Mouse (Mus musculus): ENCODE data around the gene Ugt1a9. TPM values are rescaled to one million over a fixed set of nuclear protein-coding genes. Genes with fewer than 3 reads are reported as not detected.
"Not testable (repeated sequence)": the region's sequence is repeated elsewhere in the genome, so short reads cannot be mapped to it uniquely, and the experiment has no call there.

Gene Ugt1a9
- polyA plus RNA-seq, 1 experiment from 2014 or later = not detected

DNA sequence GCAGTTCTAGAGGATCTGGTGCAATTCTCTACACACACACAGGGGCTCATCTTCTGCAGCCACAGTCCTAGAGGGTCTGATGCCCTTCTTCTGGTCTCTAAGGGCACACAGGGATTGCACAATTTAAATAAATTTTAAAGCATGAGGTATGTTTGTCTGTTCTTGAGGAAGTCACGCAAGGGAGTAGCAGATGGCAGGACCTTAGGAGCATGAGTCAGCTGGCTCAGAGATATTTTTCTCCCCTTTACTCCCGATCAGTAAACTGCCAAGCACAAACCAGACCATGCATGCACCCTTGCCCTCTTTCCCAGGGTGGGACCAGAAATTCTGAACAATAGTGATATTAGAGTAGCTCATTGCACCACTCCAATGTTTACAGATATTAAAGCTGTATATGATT, 87.8 kb downstream of the Ugt1a9 start:
- Histone ChIP-seq H3K9me3 (replicated peaks; ENCODE audit: control insufficient read depth, low read length) (no peaks in the 10 kb centered on the region), H3K4me3 (ENCODE audit: low read depth, low read length) (no peak overlapping the region), H3K4me2 (ENCODE audit: low read depth, low read length) (no peak overlapping the region), H3K4me1 (ENCODE audit: control insufficient read depth, insufficient read depth, low read length) (no peaks in the 10 kb centered on the region), H3K27ac (replicated peaks; ENCODE audit: low read depth, low read length) (no peak overlapping the region), H3K27me3 (ENCODE audit: control insufficient read depth, insufficient read depth, low read length) (no peaks in the 10 kb centered on the region), H3K9ac (replicated peaks; ENCODE audit: low read length) (no peak overlapping the region), H3K36me3 (replicated peaks; ENCODE audit: control insufficient read depth, insufficient read depth, low read depth, low read length) (no peaks in the 10 kb centered on the region)
- no peak for DNase-seq (ENCODE audit: low spot score)
- 86% methylated on average over 2 of the region's 2 CpGs for WGBS
- no peak for ATAC-seq (replicated peaks; ENCODE audit: insufficient number of reproducible peaks, low FRiP score, low TSS enrichment, low read depth)

DNA sequence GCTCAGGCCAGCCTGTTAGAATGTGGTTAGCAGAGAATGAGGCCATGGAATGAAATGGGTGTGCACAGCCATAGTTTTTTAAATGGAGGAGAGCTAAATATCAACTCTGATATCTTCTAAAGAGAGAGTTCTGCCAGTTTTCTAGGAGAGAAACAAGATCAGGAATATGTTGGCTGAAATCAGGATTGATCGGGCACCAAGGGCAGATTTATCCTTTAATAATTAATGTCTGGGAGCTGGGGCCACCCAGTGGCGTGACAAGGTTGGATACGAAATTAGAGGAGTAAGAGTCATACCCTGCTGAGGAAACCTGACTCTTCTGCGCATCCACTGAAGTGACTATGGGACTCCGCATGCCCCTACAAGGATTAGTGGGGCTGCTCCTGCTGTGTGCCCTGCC, 95.1 kb downstream of the Ugt1a9 start, which contains the start of gene Ugt1a5:
Ugt1a5 (plus strand) TSS at position 302 of the 400 bp plus-strand sequence.
- Histone ChIP-seq H3K27ac (replicated peaks; ENCODE audit: low read depth, low read length) (no peak within 1 kb of the TSS), H3K4me1 (ENCODE audit: control insufficient read depth, insufficient read depth, low read length) (no peaks in the 10 kb centered on the region), H3K27me3 (ENCODE audit: control insufficient read depth, insufficient read depth, low read length) (no peaks in the 10 kb centered on the region), H3K4me2 (ENCODE audit: low read depth, low read length) (no peak within 1 kb of the TSS), H3K9me3 (replicated peaks; ENCODE audit: control insufficient read depth, low read length) (no peaks in the 10 kb centered on the region), H3K4me3 (ENCODE audit: low read depth, low read length) (no peak within 1 kb of the TSS), H3K9ac (replicated peaks; ENCODE audit: low read length) (no peak within 1 kb of the TSS), H3K36me3 (replicated peaks; ENCODE audit: control insufficient read depth, insufficient read depth, low read depth, low read length) (no peaks in the 10 kb centered on the region)
- ATAC-seq (replicated peaks; ENCODE audit: insufficient number of reproducible peaks, low FRiP score, low TSS enrichment, low read depth) = no peak
- WGBS = 73% methylated on average over 5 of the region's 5 CpGs
- no peak for DNase-seq (ENCODE audit: low spot score)

DNA sequence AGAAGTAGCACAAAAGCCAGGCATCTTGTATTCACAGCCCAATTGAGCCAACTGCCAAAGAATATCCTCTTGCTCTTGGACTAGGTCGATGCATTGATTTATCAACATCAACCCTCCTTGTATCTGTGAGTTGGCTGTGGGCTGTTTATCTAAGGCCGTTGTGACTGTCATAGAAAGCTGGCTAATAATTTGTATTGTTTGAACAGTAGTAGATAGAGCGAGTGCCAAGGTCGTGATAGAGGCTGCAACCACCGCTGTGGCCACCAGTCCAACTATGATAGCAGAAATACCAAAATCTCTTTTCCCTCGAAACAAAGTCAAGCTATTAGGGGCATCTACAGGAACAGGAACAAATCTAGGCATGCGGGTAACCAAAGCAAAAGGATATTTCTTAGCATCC, 101.6 kb downstream of the Ugt1a9 start:
- H3K36me3 ChIP-seq (replicated peaks; ENCODE audit: control insufficient read depth, insufficient read depth, low read depth, low read length); H3K9me3 ChIP-seq (replicated peaks; ENCODE audit: control insufficient read depth, low read length); DNase-seq (ENCODE audit: low spot score); H3K4me3 ChIP-seq (ENCODE audit: low read depth, low read length); H3K27ac ChIP-seq (replicated peaks; ENCODE audit: low read depth, low read length); H3K9ac ChIP-seq (replicated peaks; ENCODE audit: low read length); H3K4me2 ChIP-seq (ENCODE audit: low read depth, low read length); H3K27me3 ChIP-seq (ENCODE audit: control insufficient read depth, insufficient read depth, low read length); ATAC-seq (replicated peaks; ENCODE audit: insufficient number of reproducible peaks, low FRiP score, low TSS enrichment, low read depth); H3K4me1 ChIP-seq (ENCODE audit: control insufficient read depth, insufficient read depth, low read length): not testable (repeated sequence)
- 89% methylated on average over 5 of the region's 7 CpGs for WGBS

DNA sequence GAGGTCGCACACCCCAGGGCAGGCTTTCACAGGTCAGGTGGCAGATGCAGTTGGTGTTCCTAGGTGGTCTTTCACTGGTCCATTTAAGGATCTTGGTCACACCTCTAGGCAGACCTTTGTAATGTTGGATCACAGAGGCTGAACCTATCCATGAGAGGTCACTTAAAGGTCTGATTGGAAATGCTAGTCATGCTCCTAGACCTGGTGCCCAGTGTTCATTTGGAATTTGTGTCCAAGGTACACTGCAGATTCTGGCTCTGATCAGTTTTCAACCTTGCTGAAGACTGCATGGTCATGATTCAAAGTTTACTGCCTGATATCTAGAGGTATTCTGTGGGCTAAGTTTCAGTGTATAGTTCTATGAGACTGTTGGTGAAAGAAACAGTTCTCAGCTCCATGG, 109.1 kb downstream of the Ugt1a9 start:
- Histone ChIP-seq H3K4me2 (ENCODE audit: low read depth, low read length) (no peak overlapping the region), H3K36me3 (replicated peaks; ENCODE audit: control insufficient read depth, insufficient read depth, low read depth, low read length) (no peaks in the 10 kb centered on the region), H3K4me1 (ENCODE audit: control insufficient read depth, insufficient read depth, low read length) (no peaks in the 10 kb centered on the region), H3K4me3 (ENCODE audit: low read depth, low read length) (no peak overlapping the region), H3K9me3 (replicated peaks; ENCODE audit: control insufficient read depth, low read length) (no peaks in the 10 kb centered on the region), H3K27me3 (ENCODE audit: control insufficient read depth, insufficient read depth, low read length) (no peaks in the 10 kb centered on the region), H3K9ac (replicated peaks; ENCODE audit: low read length) (no peak overlapping the region), H3K27ac (replicated peaks; ENCODE audit: low read depth, low read length) (no peak overlapping the region)
- DNase-seq (ENCODE audit: low spot score) = no peak
- ATAC-seq (replicated peaks; ENCODE audit: insufficient number of reproducible peaks, low FRiP score, low TSS enrichment, low read depth) = no peak
- WGBS = 69% methylated on average over 1 of the region's 1 CpGs

DNA sequence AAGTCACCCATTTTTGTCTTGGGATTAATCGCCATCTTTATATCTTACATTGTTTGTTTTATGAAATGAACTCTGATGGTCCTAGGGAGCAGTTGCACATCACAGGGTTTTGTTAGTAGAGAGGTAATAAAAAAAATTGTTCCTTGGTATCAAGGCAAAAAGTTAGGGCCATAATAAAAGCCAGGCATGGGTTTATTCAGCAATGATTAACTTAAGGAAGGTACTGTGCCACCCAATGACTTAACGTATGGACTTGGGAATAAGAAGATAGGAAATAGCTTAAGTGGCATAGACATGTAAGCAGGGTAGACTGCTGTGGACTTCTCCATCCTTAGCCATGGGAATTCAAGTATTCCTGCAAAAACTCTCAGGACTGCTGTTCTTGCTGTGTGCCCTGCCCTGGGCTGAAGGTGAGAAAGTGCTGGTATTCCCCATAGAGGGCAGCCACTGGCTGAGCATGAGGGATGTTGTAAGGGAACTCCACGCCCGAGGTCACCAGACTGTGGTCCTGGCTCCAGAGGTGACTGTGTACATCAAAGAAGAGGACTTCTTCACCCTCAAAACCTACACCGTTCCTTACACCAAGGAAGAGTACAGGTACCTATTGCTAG, 115.8 kb downstream of the Ugt1a9 start:
- H3K9ac ChIP-seq (replicated peaks; ENCODE audit: low read length) = no peak overlapping the region
- H3K4me3 ChIP-seq (ENCODE audit: low read depth, low read length) = no peak overlapping the region
- no peak for DNase-seq (ENCODE audit: low spot score)
- no peak overlapping the region for H3K27ac ChIP-seq (replicated peaks; ENCODE audit: low read depth, low read length)
- no peaks in the 10 kb centered on the region for H3K9me3 ChIP-seq (replicated peaks; ENCODE audit: control insufficient read depth, low read length)
- 89% methylated on average over 5 of the region's 5 CpGs for WGBS
- no peak overlapping the region for H3K4me2 ChIP-seq (ENCODE audit: low read depth, low read length)
- H3K36me3 ChIP-seq (replicated peaks; ENCODE audit: control insufficient read depth, insufficient read depth, low read depth, low read length) = no peaks in the 10 kb centered on the region
- H3K4me1 ChIP-seq (ENCODE audit: control insufficient read depth, insufficient read depth, low read length) = no peaks in the 10 kb centered on the region
- no peak for ATAC-seq (replicated peaks; ENCODE audit: insufficient number of reproducible peaks, low FRiP score, low TSS enrichment, low read depth)
- no peaks in the 10 kb centered on the region for H3K27me3 ChIP-seq (ENCODE audit: control insufficient read depth, insufficient read depth, low read length)

DNA sequence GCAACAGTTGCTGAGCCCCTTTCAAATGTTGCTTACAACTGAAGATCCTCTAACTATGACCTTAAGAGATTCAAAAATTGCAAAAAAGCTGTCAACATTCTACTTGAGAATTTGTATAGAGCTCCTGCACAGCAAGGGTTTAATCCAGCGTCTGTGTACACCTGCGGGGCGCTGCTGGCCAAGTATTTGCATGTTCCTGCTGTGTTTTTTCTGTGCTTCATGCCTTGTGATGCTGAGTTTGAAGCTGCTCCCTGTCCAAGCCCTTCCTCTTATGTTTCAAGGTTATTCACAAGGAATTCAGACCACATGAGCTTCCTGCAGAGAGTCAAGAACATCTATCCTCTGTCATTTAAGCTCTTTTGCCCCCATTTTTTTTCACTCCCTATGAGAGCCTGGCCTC, 121.5 kb downstream of the Ugt1a9 start:
- Histone ChIP-seq H3K4me2 (ENCODE audit: low read depth, low read length) (no peak overlapping the region), H3K9me3 (replicated peaks; ENCODE audit: control insufficient read depth, low read length) (no peaks in the 10 kb centered on the region), H3K9ac (replicated peaks; ENCODE audit: low read length) (no peak overlapping the region), H3K4me1 (ENCODE audit: control insufficient read depth, insufficient read depth, low read length) (no peaks in the 10 kb centered on the region), H3K27ac (replicated peaks; ENCODE audit: low read depth, low read length) (no peak overlapping the region), H3K36me3 (replicated peaks; ENCODE audit: control insufficient read depth, insufficient read depth, low read depth, low read length) (no peaks in the 10 kb centered on the region), H3K27me3 (ENCODE audit: control insufficient read depth, insufficient read depth, low read length) (no peaks in the 10 kb centered on the region), H3K4me3 (ENCODE audit: low read depth, low read length) (no peak overlapping the region)
- no peak for ATAC-seq (replicated peaks; ENCODE audit: insufficient number of reproducible peaks, low FRiP score, low TSS enrichment, low read depth)
- 62% methylated on average over 3 of the region's 3 CpGs for WGBS
- no peak for DNase-seq (ENCODE audit: low spot score)

DNA sequence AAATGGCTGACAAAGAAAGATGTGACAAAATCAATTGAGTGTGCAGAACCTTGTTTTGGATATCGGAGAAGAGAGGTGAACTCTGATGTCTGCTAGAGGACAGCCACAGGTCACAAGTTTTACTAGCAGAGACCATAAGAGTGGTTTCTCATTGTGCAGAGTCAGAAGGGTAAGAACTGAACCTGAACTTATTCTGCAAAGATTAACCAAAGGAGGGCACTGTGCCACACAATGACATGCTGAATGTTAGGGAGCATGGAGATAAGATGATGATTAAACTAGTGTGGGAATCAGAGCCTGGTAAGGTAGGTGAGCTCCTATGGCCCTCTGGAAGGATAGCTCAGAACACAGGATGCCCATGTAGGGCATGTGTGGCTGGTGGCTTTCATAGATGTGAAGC, 125.1 kb downstream of the Ugt1a9 start:
- no peaks in the 10 kb centered on the region for H3K4me1 ChIP-seq (ENCODE audit: control insufficient read depth, insufficient read depth, low read length)
- no peaks in the 10 kb centered on the region for H3K27me3 ChIP-seq (ENCODE audit: control insufficient read depth, insufficient read depth, low read length)
- H3K36me3 ChIP-seq (replicated peaks; ENCODE audit: control insufficient read depth, insufficient read depth, low read depth, low read length) = no peaks in the 10 kb centered on the region
- no peaks in the 10 kb centered on the region for H3K9me3 ChIP-seq (replicated peaks; ENCODE audit: control insufficient read depth, low read length)
- WGBS = 90% methylated on average over 1 of the region's 1 CpGs
- no peak overlapping the region for H3K27ac ChIP-seq (replicated peaks; ENCODE audit: low read depth, low read length)
- H3K4me2 ChIP-seq (ENCODE audit: low read depth, low read length) = no peak overlapping the region
- H3K9ac ChIP-seq (replicated peaks; ENCODE audit: low read length) = no peak overlapping the region
- ATAC-seq (replicated peaks; ENCODE audit: insufficient number of reproducible peaks, low FRiP score, low TSS enrichment, low read depth) (no peak), DNase-seq (ENCODE audit: low spot score) (no peak)
- H3K4me3 ChIP-seq (ENCODE audit: low read depth, low read length) = no peak overlapping the region

DNA sequence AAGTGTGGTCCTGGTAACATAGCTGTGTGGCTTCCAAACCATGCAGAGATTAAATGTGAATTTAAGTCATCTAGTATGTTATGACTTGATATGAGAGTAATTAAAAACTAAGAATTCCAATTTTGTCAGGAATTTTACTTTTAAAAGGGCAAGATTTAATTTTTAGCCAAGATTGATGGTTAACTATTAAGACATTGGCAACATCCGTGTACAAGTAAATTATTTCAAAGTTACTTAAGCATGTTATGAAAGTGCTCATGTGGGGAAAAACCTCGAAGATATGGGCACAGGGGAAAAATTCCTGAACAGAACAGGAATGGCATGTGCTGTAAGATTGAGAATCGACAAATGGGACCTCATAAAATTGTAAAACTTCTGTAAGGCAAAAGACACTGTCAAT, 126.8 kb downstream of the Ugt1a9 start:
- Histone ChIP-seq H3K4me3 (ENCODE audit: low read depth, low read length) (no peak overlapping the region), H3K36me3 (replicated peaks; ENCODE audit: control insufficient read depth, insufficient read depth, low read depth, low read length) (no peaks in the 10 kb centered on the region), H3K9ac (replicated peaks; ENCODE audit: low read length) (no peak overlapping the region), H3K4me1 (ENCODE audit: control insufficient read depth, insufficient read depth, low read length) (no peaks in the 10 kb centered on the region), H3K4me2 (ENCODE audit: low read depth, low read length) (no peak overlapping the region), H3K27me3 (ENCODE audit: control insufficient read depth, insufficient read depth, low read length) (no peaks in the 10 kb centered on the region), H3K27ac (replicated peaks; ENCODE audit: low read depth, low read length) (no peak overlapping the region), H3K9me3 (replicated peaks; ENCODE audit: control insufficient read depth, low read length) (no peaks in the 10 kb centered on the region)
- no peak for ATAC-seq (replicated peaks; ENCODE audit: insufficient number of reproducible peaks, low FRiP score, low TSS enrichment, low read depth)
- 71% methylated on average over 3 of the region's 3 CpGs for WGBS
- no peak for DNase-seq (ENCODE audit: low spot score)

Measured in embryonic facial prominence, embryonic 11.5 days (tissue).